Mouse (Mus musculus): ENCODE results near the gene Rhobtb3.

DNA sequence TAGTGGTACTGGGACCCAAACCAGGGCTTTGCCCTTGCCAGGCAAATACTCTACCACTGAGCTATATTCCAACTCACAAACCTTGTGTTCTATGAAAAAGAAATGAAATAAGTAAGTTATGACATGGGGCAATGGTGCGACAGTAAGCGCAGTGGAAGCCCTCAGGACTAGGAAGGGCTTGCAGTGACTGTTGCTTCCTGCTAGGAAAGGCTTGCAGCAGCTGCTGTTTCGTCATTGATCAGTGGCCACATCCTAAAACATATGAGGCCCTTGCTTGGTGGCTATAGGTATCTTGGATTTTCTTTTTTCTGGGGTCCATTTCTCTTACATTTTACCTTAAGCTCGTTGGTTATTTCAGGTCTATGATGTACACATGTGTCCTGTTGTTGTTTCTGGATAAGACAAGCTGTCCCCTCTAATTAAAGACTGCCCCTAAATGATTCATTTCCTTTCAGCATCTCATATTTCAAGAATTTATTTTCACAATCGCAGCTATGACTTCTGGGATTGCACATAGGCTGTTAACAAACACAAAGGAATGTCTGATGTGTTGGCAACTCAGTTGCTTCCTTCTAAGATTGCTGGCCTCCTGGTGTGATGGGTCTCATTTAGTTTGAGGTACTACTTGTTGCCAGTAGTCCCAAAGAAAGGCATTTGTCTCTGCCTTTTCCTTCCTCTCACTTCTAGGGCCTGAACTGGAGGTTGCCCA is 119.0 kb downstream of the Rhobtb3 start:
- TF ChIP-seq CTCF (IDR thresholded peaks at IDR 0.05; ENCODE audit: low read depth, low read length) (no peak), POLR2A (IDR thresholded peaks at IDR 0.05; ENCODE audit: extremely low read depth, insufficient read depth, low read length) (no peak)
